Mouse (Mus musculus) olfactory bulb, adult 2 months (tissue): Measurements from ENCODE around the gene Rln3.

Experiments
- CTCF ChIP-seq: fragments of 200-500 bp; IDR thresholded peaks from 2 replicates; pipeline ENCODE4 v1.5.1; 2012; ENCODE audit warnings: low read depth, mild to moderate bottlenecking, low read length, moderate library complexity; ENCODE audit not compliant: insufficient read depth
- POLR2A ChIP-seq: fragments of 200-500 bp; IDR thresholded peaks from 2 replicates; pipeline ENCODE4 v1.6.1; 2012; ENCODE audit warnings: mild to moderate bottlenecking, low read depth, low read length, moderate library complexity; ENCODE audit not compliant: insufficient read depth

DNA sequence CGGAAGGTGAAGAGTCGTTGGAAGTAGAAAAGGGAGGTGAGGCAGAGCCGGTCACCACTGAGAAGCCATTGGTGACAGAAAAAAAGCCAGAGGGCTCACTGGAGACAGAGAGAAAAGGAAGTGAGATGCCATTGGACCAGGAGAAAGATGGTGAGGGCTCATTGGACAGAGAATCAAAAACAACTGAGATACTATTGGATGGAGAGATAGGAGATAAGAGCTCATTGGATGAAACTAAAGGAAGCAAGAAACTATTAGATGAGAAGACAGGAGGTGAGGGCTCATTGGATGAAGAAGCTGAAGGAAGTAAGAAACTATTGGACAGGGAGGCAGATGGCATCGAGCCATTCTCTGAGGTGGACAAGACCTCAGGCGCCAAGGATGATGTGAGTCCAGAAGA is 15.5 kb downstream of the Rln3 start:
- no peak for TF ChIP-seq CTCF
- no peak for TF ChIP-seq POLR2A
